Mouse (Mus musculus): ENCODE data around the gene P2rx7.

GRCm38 (mm10) chr5:122689153-122689552 is 45.4 kb downstream of the P2rx7 start:
- TF ChIP-seq POLR2A (IDR thresholded peaks at IDR 0.05; ENCODE audit: borderline replicate concordance, extremely low read depth, insufficient read depth, insufficient read length, poor library complexity, severe bottlenecking) (no peak), CTCF (IDR thresholded peaks at IDR 0.05; ENCODE audit: borderline replicate concordance, extremely low read depth, insufficient read depth, insufficient read length) (no peak)

Measured in brain, embryonic 14.5 days (tissue).